Mouse (Mus musculus) fat pad, adult 2 months (tissue): Measurements from ENCODE around the gene Tmem52.
"Not testable (repeated sequence)": the region's sequence is repeated elsewhere in the genome, so short reads cannot be mapped to it uniquely, and the experiment has no call there.

Source experiments
- DNase-seq: peaks from one replicate; pipeline ENCODE4 v3.0.0-alpha.2; 2011; ENCODE audit warnings: low read depth, low spot score; ENCODE audit errors: extremely low read depth

The Tmem52 gene

DNA sequence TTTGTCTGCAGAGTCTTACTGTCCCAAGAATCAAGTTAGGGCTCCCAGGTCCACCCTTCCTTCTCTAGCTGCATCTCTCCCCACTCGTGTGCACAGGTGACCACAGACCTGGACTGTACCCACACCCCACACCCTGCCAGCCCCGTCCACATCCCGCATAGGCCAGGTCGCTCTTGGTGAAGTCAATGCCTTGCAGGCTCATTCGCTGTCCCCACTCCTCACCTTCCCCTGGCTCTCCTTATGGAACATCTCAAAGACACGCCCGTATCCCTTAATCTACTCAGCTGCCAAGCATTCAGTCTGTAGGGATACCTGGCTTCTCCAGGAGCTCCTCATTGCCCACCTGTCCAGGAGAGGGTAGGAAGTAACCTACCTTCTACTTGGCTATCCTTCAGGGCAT, 2.5 kb downstream of the Tmem52 start:
- no peak for DNase-seq

- no peak for DNase-seq
These were observed 3.9 kb downstream of the Tmem52 start for GRCm38 (mm10) chr4:155472716-155473290.

DNA sequence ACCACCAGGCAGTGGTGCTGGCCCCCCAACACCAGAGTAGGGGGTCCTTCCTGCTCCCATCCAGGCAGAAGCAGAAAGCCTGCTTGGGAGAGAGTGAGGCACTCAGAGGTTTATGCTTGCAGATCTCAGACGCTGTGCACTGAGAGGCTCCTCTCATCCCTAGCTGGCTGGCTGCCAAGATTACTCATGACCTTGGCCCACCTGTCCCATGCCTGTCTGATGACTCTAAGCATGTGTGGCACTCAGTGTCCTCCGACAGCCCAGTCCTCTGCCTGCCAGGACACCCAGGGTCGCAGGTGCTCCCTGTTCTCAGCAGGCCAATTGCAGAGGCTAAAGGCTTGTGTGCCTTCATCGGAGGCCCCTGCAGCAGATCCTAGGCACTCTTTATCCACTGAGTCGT, 4.4 kb downstream of the Tmem52 start:
- no peak for DNase-seq

DNA sequence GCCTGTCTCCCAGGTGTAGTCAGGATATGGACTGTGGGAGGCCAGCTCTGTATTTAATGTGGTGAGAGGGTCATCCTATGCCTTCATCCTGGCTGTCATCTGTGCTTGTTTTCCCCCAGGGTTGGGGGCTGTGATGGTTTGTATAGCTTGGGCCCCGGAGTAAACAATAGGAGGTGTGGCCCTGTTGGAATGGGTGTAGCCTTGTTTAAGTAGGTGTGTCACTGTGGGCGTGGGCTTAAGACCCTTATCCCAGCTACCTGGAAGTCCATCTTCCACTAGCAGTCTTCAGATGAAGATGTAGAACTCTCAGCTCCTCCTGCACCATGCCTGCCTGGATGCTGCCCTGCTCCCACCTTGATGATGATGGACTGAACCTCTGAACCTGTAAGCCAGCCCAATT, 4.9 kb downstream of the Tmem52 start:
- DNase-seq = not testable (repeated sequence)

DNA sequence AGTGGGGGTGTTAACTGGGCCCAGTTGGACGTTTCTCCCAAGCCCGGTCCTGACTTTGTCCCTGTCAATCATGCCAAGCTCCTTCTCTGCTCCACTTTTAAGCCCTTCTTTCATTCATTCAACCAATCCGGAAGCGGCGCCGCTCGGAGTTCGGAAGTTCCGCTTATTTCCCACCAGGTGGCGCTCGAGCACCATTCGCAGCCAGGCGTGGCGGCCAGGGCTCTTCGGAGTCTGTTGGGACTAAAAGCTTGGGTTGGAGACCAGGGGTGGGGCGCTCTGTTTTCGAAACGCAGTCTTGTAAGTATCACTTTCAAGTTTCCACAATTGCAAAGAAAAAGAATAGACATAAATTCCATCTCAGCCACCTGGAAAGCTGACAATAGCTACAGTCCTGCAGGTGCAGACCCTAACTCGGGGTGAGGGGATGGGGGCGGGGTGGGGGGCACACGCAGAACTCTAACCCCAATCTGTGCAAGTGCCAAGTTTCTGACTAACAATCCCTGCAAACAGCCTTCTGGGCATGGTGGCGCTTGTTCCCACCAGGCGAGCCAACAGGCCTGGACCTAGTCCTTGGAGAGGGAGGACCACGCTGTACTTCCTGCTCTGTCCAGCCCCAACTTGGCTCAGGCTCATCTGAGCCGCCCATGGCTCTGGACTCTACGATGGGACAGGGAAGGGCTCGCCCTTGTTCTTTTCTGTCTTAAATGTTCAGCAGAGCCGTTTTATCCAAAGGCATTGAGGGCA, 12.6 kb downstream of the Tmem52 start:
- DNase-seq = no peak

- DNase-seq = no peak
These were observed 13.2 kb downstream of the Tmem52 start for GRCm38 (mm10) chr4:155482125-155482480.

DNA sequence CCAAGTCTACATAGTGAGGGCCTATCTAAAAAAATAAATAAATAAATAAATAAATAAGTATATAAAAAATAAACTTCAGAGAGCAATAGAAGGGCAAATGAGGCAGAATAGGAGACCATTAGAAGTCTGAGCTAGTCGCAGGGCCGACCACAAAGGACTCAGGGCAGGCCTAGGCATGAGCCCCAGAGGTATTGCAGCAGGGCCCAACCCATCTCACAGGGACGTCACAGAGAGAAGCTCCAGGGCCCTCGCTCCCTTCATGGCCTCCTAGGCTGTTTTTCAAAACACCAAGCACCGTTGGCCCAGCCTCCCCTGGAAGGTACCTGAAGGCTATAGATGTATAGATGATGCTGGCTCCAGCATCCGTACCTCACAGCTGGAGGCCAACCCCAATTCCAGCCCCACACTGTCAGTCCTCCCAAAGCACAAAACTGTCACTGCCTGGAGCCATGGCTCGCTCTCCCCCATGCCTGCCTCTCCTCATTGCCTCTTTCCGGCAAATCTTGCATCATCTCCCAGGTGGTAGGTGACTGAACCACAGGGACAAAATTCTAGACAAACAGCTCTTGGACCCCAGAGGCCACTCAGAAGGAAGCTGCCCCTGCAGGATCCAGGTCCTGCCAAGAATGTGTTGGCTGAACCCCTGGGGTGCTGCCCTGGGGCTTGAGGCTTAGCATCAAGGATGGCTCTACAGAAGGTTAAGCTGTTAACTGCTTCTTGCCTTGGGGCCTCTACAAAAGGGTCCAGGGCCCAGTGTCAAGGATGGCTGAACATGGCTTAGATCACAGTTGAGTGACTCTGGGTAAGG, 14.0 kb downstream of the Tmem52 start:
- no peak for DNase-seq

GRCm38 (mm10) chr4:155485521-155485920, 16.6 kb downstream of the Tmem52 start:
- DNase-seq = no peak

- no peak for DNase-seq
These were observed 18.8 kb downstream of the Tmem52 start for GRCm38 (mm10) chr4:155487746-155488145.

DNA sequence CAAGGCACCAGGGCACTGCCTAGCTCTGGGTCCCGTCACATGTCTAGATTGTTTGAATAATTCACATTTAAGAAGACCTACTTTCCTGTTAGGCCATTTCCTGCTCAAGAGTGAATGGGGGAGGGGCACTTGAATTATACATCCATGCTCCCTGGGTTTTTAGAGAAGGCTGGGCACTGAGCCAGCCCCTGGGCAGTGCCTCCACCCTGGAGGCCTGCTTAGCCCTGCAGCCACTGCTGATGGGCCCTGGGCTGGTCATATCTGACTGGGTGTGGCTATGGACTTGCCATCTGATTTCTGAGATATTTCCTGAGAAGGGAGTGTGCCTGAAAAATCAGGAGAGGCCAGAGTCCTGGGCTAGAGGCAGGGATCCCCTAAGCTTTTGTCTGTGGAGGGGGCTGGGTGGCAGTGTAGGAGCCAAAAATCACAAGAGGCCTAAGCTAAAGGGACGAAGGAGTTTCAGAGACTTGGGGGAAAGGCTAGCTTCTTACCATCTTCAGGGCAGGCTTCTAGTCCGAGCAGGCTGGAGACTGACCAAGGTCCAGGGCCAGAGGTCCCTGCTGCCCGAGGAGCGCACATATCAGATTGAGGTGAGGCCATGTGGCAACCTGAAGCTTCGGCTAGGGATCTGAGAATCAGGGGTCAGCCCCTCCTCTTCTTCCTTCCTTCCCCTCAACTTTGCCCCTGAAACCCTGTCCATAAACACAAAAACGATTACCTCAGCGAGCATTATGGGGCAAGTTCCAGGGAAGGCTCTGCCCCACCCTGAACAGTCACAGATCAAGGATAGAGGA, 19.5 kb downstream of the Tmem52 start:
- no peak for DNase-seq

DNA sequence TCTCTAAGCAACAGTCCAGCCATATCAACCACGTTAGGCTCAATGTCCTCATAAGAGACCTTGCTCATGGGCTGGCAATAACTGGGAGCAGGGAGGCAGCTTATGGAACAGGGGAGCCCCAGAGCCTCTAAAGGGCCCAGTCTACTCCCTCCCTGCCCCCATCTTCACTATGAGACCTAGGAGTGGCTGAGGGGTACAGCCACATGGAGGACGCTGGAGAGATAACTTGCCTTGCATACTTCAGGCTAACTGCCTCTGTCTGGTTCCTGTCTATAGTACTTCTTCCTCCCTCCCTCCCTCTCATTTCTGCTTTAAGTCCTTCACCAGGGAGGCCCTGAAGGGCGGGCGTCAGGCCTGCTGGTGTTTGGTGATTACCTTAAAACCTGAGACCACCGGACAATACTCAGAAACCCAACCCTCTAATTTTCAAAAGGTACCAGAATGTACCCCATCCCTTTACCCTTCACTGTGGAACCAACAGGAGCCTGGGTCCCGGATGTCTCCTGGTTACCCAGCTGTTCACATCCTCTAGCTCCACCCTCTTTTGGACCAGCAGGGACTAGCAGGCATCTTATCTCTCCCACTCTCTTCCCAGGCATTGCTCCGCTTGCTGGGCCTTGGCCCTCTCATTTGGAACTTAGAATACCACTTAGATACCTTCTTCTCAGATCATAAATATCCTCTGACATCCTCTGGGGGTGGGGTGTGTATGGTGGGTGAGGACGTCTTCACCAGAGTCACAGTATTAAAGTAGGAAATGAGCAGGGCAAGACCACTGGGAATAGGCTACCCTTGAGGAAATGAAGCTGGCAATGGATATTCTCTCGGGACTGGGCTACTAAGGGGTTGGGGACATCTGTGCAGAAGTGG, 20.4 kb downstream of the Tmem52 start:
- DNase-seq = no peak

GRCm38 (mm10) chr4:155490456-155490855, 21.5 kb downstream of the Tmem52 start:
- DNase-seq = no peak

DNA sequence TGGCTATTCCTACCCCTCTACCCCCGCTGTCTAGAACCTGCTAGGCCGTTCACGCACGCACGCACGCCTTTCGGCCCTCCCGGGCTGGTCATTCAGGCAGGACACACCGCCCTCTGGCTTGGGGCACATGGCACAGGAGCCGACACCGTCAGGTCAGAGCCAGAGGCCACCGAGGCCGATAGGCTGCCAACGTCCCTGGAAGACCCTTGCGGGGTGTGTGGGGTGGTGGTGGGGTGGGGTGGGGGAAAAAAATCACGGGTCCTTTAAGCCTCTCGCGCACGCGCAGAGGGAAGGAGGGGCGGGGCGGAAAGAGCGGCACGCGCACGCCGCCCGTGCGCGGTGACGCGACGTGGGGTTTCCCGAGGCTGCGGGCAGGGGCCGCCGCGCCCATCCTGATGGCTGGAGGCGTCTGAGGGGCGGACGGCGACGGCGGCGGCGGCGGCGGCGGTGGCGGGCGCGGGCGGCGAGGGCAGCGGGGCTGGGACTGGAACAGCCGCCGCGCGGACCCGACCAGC, 22.1 kb downstream of the Tmem52 start, which contains the start of gene Gnb1:
TSS of gene Gnb1 (plus strand) at position 372 of the 515 bp plus-strand sequence.
- DNase-seq = no peak

DNA sequence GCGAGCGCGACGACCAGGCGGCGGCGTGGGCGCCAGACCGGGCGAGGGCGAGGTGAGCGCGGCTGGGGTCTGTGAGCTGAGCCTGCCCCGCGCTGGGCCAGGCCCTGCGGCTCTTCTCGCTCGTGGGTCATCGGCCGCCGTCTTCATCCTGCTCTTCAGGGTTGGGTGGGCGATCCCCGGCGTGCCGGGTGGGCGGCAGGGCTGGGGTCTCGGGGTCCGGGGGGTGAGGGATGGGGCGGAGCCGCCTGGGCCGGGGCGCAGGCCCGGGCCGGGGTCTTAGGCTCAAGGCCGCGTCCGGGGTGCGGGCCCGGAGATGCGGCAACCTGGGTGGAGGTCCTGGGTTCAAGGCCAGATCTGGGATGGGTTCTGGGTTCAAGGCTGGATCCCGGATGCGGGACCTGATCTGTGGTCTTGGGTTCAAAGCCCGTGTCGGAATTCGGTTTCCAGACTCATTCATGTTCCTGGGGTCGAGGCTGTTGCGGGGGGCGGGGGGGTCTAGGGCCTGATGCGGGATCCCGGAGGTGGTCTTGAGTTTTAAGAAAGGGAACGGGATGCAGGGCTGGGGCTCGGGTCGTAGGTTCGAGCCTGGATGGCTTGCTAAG, 22.7 kb downstream of the Tmem52 start:
- DNase-seq = no peak

GRCm38 (mm10) chr4:155492131-155492633, 23.3 kb downstream of the Tmem52 start:
- DNase-seq = no peak

GRCm38 (mm10) chr4:155494891-155495290, 26.0 kb downstream of the Tmem52 start:
- DNase-seq = no peak

GRCm38 (mm10) chr4:155497963-155498362, 29.0 kb downstream of the Tmem52 start:
- DNase-seq = no peak

- DNase-seq = no peak
These were observed 32.2 kb downstream of the Tmem52 start for GRCm38 (mm10) chr4:155501126-155501525.

- no peak for DNase-seq
These were observed 36.2 kb downstream of the Tmem52 start for GRCm38 (mm10) chr4:155505067-155505466.
